Mouse (Mus musculus) lung, postnatal 0 days (tissue): Measurements from ENCODE around the gene Pi16. TPM values are rescaled to one million over a fixed set of nuclear protein-coding genes. Genes with fewer than 3 reads are reported as not detected.

ENCODE experiments used
- ATAC-seq: fragments of 200-750 bp; cut with Nextera tagmentation; 2 replicates; pipeline ENCODE4 v1.8.0; 2017; ENCODE audit warnings: moderate library complexity
- DNase-seq: peaks from one replicate; pipeline ENCODE4 v3.0.0-alpha.2; 2016; ENCODE audit warnings: low spot score
- H3K27ac ChIP-seq: fragments of 300-500 bp; sonication (generic); 2 replicates; pipeline ENCODE4 v1.5.1; 2014; ENCODE audit warnings: antibody characterized with exemption, mild to moderate bottlenecking, low read length, mixed read lengths
- H3K27me3 ChIP-seq: fragments of 300-500 bp; sonication (generic); replicated peaks from 2 replicates; pipeline ENCODE4 v1.6.1; 2014; ENCODE audit warnings: low read length, mixed read lengths; ENCODE audit not compliant: insufficient read depth
- H3K36me3 ChIP-seq: fragments of 300-500 bp; sonication (generic); 2 replicates; pipeline ENCODE4 v1.6.1; 2014; ENCODE audit warnings: low read length, mixed read lengths; ENCODE audit not compliant: insufficient read depth
- H3K4me1 ChIP-seq: fragments of 300-500 bp; sonication (generic); 2 replicates; pipeline ENCODE4 v1.6.1; 2014; ENCODE audit warnings: antibody characterized with exemption, low read depth, low read length, mixed read lengths; ENCODE audit not compliant: insufficient read depth
- H3K4me2 ChIP-seq: fragments of 300-500 bp; sonication (generic); replicated peaks from 2 replicates; pipeline ENCODE4 v1.6.1; 2014; ENCODE audit warnings: low read depth, mild to moderate bottlenecking, low read length, moderate library complexity, mixed read lengths
- H3K4me3 ChIP-seq: fragments of 300-500 bp; sonication (generic); 2 replicates; pipeline ENCODE4 v1.5.1; 2014; ENCODE audit warnings: low read depth, low read length
- H3K9ac ChIP-seq: fragments of 300-500 bp; sonication (generic); replicated peaks from 2 replicates; pipeline ENCODE4 v1.6.1; 2014; ENCODE audit warnings: low read depth, mild to moderate bottlenecking
- H3K9me3 ChIP-seq: fragments of 300-500 bp; sonication (generic); 2 replicates; pipeline ENCODE4 v1.6.1; 2016; ENCODE audit warnings: low read length, mixed read lengths
- CTCF ChIP-seq: IDR thresholded peaks from 2 replicates; pipeline ENCODE4 v1.5.1; 2016; ENCODE audit warnings: antibody characterized with exemption, mild to moderate bottlenecking
- EP300 ChIP-seq: IDR thresholded peaks from 2 replicates; pipeline ENCODE4 v1.6.1; 2016; ENCODE audit warnings: antibody characterized with exemption, mild to moderate bottlenecking, control low read depth
- WGBS: fragments of 180-500 bp; shearing (Covaris S2); extraction: QIAGEN DNeasy Blood & Tissue Kit; methylation state at CpG from one replicate; pipeline ENCODE4 v1.1.7; 2014; 5-methylcytosine and 5-hydroxymethylcytosine counted together
- polyA plus RNA-seq: library from polyadenylated mRNA; unstranded; fragments of >200 nt; fragmentation: Nextera tagmentation; extraction: Ambion mirVana; gene quantifications from 2 replicates; pipeline ENCODE4 v1.2.1, GENCODE M21; 2015

The Pi16 gene
- polyA plus RNA-seq, 1 experiment from 2014 or later: 2.8 TPM

GRCm38 (mm10) chr17:29301421-29301820 lies 16.1 kb upstream of the Pi16 start:
- Histone ChIP-seq H3K27ac (no peak overlapping the region), H3K9me3 (no peaks in the 10 kb centered on the region), H3K4me2 (no peak overlapping the region), H3K27me3 (no peaks in the 10 kb centered on the region), H3K4me3 (no peak overlapping the region), H3K9ac (no peak overlapping the region), H3K36me3 (peaks cover 7% of the 10 kb centered on the region; the same call in 1 of the 2 replicates), H3K4me1 (peaks cover 16% of the 10 kb centered on the region)
- TF ChIP-seq EP300 (no peak), CTCF (no peak)
- 92% methylated on average over 6 of the region's 6 CpGs for WGBS
- no peak for ATAC-seq
- DNase-seq: no peak

- ATAC-seq (no peak), DNase-seq (no peak)
- Histone ChIP-seq H3K9ac (no peak overlapping the region), H3K4me3 (no peak overlapping the region), H3K4me1 (peaks cover 16% of the 10 kb centered on the region), H3K27ac (no peak overlapping the region), H3K4me2 (no peak overlapping the region), H3K27me3 (no peaks in the 10 kb centered on the region), H3K36me3 (peaks cover 7% of the 10 kb centered on the region; the same call in 1 of the 2 replicates), H3K9me3 (no peaks in the 10 kb centered on the region)
- WGBS: 74% methylated on average over 5 of the region's 5 CpGs
- TF ChIP-seq CTCF (no peak), EP300 (no peak)
Measured at GRCm38 (mm10) chr17:29302149-29302548, 15.3 kb upstream of the Pi16 start.

GRCm38 (mm10) chr17:29303087-29303486 lies 14.4 kb upstream of the Pi16 start:
- Histone ChIP-seq H3K27ac (no peak overlapping the region), H3K4me3 (no peak overlapping the region), H3K27me3 (no peaks in the 10 kb centered on the region), H3K9ac (no peak overlapping the region), H3K4me1 (peaks cover 16% of the 10 kb centered on the region), H3K4me2 (no peak overlapping the region), H3K9me3 (no peaks in the 10 kb centered on the region), H3K36me3 (peaks cover 7% of the 10 kb centered on the region; the same call in 1 of the 2 replicates)
- ATAC-seq (no peak), DNase-seq (peak; percentile 47)
- no peak for TF ChIP-seq EP300
- TF ChIP-seq CTCF: peak; percentile 59
- WGBS: 66% methylated on average over 3 of the region's 3 CpGs

GRCm38 (mm10) chr17:29303856-29304255 lies 13.6 kb upstream of the Pi16 start:
- WGBS: 76% methylated on average over 3 of the region's 3 CpGs
- TF ChIP-seq CTCF (no peak), EP300 (no peak)

GRCm38 (mm10) chr17:29304376-29305057 lies 13.0 kb upstream of the Pi16 start:
- H3K4me1 ChIP-seq: peaks cover 16% of the 10 kb centered on the region
- TF ChIP-seq EP300: no peak
- no peak for TF ChIP-seq CTCF
- no peaks in the 10 kb centered on the region for H3K9me3 ChIP-seq
- peak overlapping the region; percentile 27; the same call in 1 of the 2 replicates for H3K4me2 ChIP-seq
- DNase-seq (peak; percentile 61), ATAC-seq (peak; percentile 47)
- H3K4me3 ChIP-seq: no peak overlapping the region
- no peaks in the 10 kb centered on the region for H3K27me3 ChIP-seq
- H3K36me3 ChIP-seq: no peaks in the 10 kb centered on the region
- H3K9ac ChIP-seq: no peak overlapping the region
- 0 out of 2 replicates have a peak overlapping the region, but pooled peaks have one; percentile 43 for H3K27ac ChIP-seq
- WGBS: 37% methylated on average over 13 of the region's 13 CpGs

More at GRCm38 (mm10) chr17:29303856-29304255, 13.6 kb upstream of the Pi16 start:
- Histone ChIP-seq H3K9me3 (no peaks in the 10 kb centered on the region), H3K4me3 (no peak overlapping the region), H3K36me3 (peaks cover 2% of the 10 kb centered on the region; the same call in 1 of the 2 replicates), H3K4me1 (peaks cover 16% of the 10 kb centered on the region), H3K27ac (no peak overlapping the region), H3K27me3 (no peaks in the 10 kb centered on the region), H3K4me2 (no peak overlapping the region), H3K9ac (no peak overlapping the region)
- no peak for DNase-seq
- ATAC-seq: no peak

GRCm38 (mm10) chr17:29305058-29305806 lies 12.2 kb upstream of the Pi16 start:
- Histone ChIP-seq H3K9ac (no peak overlapping the region), H3K36me3 (no peaks in the 10 kb centered on the region), H3K4me2 (peak overlapping the region; percentile 27), H3K27ac (0 out of 2 replicates have a peak overlapping the region, but pooled peaks have one; percentile 43), H3K27me3 (no peaks in the 10 kb centered on the region), H3K9me3 (no peaks in the 10 kb centered on the region), H3K4me1 (peaks cover 16% of the 10 kb centered on the region), H3K4me3 (no peak overlapping the region)
- DNase-seq: peak; percentile 73
- 19% methylated on average over 15 of the region's 15 CpGs for whole genome bisulfite sequencing
- no peak for TF ChIP-seq CTCF
- no peak for TF ChIP-seq EP300
- ATAC-seq: peak; percentile 62
